Mouse (Mus musculus): ENCODE results near the gene Cntd1.
A peak's percentile ranks its signal among the peaks of the same experiment; 100 is the strongest.

Cntd1 gene

DNA sequence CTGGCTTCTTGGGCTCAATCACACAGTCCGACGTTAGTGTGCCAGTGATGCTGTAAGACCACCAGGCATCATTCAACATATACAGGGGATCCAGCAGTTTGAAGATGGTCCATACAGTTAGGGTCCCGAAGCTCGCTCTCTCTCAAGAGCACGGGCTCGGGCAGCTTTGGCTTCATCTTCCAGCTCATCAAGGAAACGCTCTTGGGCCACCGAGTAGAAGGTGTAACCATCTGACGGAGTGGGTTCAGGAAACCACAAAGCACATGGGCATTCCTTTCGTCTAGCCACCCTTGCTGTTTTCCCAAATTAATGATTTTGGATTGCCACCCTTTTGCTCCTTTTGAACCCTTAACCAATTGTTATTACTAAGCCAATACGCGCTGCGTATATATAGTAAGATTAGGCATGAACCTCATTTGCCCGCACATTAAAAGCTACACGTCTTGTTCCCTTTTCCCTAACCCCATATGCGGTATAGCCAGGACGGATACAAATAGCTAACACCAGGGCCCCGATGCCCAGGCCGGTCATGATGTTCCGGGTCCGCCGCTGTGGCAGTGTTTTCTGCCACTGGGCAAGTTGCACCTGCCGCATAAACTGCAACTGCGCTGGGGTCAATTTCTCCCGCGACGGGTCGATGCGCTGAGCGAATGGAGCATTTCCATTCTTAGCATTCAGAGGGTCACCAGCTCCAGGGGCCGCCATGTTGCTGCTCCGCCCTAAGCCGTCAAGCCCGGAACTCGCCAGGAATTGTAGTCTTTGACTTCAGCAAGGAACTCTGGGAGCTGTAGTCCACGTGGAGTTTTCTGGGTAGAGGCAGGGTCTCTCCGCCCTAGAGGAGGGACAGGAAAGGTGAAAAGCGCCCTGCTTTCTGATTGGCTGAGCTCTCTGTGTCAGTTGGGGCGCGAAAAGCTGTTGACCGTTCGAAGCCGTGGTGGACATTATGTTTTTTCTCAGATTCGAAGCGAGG lies at the start of gene Cntd1, which contains the start of gene Coa3:
TSS of gene Cntd1 (plus strand) at position 790 of the 970 bp plus-strand sequence.
TSS of gene Coa3 (minus strand) at position 892 of the 970 bp plus-strand sequence.
- peak; percentile 72 for DNase-seq (ENCODE audit: low spot score)

DNA sequence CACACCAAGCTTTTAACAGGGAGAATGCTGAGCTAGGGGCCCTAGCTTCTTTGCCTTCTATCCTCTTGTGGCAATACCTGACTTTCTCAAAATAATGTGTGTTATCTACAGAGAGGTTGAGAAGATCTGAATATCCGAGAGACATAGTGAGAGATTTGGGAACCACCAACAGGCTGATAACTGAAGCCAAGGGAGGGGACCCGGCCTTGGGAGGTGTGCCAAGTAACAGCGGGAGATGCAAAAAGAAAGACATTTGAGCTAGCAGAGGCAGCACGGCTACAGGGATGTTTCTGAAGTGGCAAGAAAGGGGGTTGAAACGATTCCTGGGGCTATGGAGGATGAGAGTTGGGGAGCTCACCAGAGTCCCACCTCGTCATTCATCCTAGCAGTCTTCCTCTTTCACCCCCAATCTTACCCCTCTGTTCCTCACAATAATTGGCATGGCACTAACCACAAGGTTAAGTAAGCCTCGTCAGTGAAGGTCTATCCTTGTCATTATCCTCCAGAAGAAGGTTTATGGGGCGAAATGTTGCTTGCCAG lies 49.4 kb upstream of the Cntd1 start:
- DNase-seq (ENCODE audit: low spot score), result no peak

DNA sequence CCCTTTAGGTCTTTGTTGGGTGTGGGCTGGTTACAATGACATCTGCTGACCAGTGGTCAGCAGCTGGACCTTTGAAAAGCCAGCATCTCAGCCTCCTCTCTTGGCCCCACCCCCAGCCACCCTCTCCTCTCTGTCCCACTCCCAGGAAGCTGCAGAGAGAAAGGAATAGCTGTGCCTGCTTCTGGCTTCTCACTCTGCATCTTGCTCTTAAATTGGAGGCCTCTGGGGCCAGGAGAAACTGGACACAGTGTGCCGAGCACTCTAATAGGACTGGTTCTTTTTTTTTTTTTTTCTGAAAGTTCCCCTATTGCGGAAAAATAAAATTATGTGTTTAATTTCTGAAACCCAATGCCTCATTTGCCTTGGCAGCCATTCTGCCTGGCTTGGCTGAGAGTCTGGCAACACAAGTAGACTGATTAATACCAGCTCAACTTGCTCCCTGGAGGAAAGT lies 48.7 kb upstream of the Cntd1 start:
- DNase-seq (ENCODE audit: low spot score), result no peak

DNA sequence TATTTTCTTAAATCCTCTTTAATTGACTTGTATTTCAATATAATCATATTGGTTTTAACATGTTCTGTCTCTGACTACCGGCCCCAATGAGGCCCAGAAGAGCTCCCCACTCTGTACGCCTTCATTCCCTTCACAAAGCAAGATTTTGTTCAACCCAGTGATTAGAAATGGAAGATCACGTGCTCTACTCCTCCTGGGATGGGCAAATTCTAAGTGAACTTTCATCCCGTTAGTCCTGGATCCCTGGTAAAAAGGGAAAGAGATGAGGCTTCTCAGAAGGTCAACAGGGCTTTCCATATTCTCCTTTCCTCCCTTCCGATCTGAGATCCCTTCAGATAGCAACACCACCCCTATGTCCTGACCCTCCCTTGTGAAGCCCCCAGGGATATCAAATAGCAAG lies 48.3 kb upstream of the Cntd1 start:
- DNase-seq (ENCODE audit: low spot score), result no peak

DNA sequence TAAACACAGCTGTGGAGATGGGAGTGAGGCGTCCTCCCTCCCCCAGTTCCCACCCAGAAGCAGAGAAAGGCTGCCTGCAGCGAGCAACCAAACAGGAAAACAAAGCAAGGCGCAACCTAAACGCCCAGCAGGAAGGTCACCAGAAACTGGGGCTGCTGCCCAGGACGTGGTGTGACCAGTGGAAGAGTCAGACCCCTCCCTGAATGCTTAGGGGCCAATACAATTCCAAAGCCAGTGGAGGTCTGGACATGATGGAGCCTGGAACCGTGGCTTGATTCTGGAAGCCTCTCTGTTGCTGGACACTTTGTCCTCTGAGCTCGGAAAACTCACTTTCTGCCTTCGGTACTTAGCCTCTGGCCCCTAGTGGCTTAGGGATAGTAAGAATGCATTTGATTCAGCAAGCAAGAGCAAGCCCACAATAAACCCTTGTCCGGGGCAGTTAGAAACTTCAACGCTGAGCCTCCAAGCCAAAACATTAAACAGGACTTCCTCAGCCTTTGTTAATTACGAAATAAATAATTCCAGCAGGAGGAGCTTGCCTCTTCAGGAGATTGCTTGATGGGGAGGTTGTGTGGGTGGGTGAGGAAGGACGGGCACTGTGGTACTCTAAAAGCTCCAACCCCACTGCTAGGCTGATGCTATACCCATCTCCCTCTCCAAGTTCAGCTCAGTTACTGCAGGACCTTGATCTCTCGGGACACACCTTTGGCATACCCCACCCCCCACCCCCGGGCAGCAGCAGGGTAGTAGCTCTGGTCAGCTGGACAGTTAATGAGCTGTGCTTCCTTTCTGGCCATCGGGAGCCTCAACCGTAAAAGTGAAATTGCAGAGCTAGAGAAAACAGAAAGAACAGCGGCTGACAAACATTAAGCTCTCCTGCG lies 47.6 kb upstream of the Cntd1 start:
- no peak for DNase-seq (ENCODE audit: low spot score)

DNA sequence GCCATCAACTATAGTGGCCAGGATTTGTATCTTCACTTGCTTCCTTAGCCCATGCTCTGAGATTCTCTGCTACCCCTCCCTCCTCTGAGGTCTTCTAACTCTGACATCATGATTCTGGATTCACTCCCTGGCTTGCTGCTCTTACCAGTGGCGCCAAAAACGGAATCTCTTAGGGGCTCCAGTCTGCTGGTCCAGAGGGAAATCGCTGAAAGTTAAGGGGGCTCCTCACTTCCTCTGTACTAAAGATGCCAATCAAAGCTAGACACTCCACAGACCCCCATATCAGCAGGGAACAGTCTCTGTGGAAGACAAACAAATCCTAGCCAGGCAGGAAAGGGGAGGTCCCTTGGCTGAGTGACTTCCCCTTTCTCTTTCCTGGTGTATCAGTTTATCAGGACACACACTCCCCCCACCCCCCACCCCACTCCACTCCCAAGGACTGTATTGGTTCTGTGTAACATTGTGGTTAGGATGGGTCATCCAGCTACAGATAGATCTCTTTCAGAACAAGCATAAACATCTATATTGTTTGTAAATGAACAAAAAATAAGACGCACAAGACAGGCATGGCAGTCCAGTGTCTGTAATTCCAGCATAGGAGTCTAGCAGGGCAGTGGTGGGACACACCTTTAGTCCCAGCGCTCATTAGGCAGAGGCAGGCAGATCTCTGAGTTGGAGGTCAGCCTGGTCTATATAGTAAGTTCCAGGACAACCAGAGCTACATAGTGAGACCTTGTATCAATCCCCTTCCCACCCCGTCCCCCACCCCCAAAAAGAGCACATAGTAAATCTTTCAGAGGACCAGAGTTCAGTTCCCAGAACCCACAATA lies 46.6 kb upstream of the Cntd1 start:
- no peak for DNase-seq (ENCODE audit: low spot score)

DNA sequence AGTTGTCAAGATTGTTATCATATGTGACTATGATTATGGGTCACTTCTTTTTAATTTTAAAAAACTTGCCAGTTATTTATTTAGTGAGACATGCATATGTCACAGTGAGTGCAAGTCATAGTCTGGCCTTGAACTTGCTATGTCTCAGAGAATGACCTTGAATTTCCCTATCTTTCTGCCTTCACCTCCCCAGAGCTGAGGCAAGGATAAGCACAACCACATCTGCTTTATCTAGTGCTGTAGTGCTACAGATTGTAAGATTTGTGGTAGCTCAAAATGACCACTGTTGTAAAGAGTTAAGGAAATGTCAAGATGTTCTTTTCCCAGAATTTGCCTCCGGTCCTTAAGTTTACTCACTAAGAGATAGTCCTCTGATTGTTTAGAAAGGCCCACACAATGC lies 45.6 kb upstream of the Cntd1 start:
- DNase-seq (ENCODE audit: low spot score), result no peak

DNA sequence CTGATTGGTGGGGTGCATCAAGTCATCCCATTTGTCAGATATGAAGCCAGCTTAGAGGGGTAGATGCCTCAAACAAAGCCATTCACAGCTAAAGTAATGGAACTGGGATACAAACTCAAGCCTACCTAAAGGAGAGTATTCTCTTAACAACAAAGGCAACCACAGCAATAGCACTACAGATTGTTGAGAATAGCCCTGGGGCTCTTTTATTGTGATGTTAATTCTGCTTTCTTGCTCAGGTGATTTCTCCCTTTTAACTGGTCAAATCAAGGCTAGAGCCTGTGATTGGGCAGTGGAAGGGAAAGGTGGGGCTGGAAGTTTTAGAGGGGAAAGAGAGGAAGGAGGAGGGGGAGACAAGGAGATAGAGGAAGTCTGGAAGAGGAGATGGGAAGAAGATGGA lies 44.7 kb upstream of the Cntd1 start:
- DNase-seq (ENCODE audit: low spot score), result no peak

DNA sequence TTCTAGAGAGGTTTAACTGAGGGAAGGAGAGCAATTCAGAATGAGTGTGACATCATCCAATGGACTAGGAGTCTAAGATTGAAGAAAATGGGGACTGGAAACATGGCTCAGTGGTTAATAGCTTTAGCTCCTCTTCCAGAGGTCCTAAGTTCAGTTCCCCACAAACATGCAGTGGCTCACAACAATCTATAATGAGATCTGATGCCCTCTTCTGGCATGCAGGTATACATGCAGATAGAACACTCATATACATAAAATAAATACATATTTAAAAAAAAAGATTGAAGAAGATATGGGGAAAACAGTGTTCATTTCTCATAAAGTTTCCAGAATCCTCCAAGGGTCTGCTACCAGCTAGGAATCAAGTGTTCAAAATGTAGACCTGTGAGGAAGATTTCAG lies 43.4 kb upstream of the Cntd1 start:
- DNase-seq (ENCODE audit: low spot score), result no peak

DNA sequence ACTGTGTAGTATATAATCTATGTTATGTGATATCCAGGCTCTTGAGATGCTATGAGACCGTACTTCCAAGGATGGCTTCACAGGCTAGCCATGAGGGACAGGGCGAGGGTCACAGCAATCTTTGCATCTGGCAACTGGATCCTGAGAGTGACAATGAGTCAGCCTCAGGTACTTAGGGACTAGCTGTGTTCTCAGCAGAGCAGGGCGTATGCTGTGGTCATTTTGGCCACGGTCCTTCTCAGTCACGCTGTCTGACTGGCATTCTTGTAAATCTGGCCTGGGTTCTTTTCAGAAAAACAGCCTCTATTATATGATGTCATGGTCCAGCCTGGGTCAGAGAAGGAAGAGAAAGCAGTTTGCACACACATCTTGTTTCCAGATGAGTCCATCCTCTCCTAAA lies 42.0 kb upstream of the Cntd1 start:
- DNase-seq (ENCODE audit: low spot score), result no peak

DNA sequence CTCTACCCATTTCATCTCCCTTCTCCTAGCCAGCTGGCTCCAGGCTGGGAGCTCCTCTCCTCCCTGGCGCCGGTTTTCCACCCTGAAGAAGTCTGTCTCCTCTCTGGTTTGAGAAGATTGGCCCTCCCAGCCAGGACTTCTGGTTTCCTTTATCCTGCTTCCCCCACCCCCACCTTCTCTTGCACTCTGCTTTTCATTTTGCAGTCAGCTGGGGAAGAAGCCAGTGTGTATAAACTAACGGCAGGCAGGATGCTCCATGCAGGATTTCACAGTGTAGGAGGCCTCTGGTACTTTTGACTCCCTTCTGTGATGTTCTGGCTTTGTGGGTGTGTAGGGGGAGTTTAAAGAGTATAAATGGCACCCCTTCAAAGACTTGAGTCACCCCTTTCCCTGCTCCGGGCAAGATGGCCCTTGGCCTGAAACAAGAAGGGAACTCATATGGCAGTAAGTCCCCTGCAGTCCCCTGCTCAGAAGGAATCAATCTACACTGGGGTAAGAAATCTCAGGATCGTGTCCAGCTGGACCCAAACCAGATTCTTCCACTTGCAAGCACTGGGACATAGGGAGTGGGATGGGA lies 40.7 kb upstream of the Cntd1 start:
- DNase-seq (ENCODE audit: low spot score), result no peak

DNA sequence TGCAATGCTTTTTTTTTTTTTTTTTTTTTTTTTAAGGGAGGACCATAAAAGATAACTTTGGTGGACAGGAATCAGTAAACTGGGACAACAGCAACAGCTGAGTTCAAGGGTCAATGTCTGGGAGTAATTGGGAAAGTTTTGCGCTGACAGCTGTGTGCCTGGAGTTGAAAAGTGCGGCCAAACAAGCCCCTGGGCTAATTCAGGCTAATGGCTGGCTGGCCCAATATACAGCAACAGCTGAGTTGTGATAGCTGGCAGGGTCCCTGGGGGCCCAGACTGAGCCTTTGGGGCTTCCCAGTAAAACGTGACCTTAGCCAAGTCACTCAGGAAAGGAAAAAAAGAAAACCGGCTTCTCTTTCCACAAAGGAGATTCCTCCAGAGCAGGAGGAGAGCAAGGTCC lies 33.7 kb upstream of the Cntd1 start:
- DNase-seq (ENCODE audit: low spot score), result no peak

DNA sequence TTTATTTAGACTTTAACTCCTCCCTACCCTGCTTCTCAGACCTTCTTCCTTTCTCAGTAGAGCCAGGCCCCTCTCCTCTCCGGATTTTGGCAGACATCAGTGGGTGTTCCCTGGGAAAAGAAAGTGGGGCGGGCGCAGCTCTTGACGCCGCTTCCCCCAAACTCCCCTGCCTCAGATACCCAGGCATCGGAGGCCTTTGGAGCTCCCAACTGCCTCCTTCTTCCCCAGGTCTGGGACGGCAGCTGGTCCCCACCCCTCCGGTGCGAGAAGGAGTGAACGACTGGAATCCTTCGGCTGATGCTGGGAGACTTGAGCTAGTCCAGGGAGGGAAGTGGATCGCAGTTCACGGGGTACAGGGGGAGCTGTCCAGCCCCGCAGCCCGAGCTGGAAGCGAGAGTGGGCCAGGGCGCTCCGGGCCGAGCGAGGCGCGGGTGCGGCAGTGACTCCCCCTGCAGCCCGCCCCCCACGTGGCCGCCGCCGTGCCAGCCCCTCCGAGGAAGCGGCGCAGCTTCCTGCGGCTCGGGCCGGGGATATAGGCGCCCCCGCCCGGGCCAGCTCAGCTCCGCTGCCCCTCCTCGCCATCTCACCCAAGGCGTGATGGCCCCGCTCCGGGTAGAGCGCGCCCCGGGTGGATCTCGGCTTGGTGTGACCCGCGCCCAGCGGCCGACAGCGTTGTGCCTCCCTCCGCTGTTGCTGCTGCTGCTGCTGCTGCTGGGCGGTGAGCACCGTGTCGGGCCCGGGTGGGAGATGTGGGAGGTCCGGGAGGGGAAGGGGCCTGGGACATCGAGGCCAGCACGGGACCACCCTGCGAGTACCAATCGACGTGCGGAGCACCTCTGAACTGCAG lies 32.7 kb upstream of the Cntd1 start, which contains the start of gene Ramp2:
TSS of gene Ramp2 (plus strand) at position 174 of the 847 bp plus-strand sequence.
- no peak for DNase-seq (ENCODE audit: low spot score)

DNA sequence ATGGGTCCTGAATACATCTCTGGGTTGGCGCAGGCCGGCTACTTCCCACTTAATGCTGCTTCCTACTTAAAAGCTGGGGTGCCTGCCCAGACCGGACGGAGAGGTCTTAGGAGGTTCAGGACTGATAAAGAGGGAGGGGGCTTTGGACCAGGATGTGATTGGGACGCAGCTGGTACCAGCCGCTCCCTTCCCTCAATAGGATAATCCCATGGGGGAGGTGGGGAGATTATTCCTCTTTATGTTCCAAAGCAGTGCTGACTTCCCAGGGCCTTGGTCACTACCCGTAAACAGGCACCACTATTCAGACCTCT lies 32.2 kb upstream of the Cntd1 start:
- DNase-seq (ENCODE audit: low spot score), result no peak

DNA sequence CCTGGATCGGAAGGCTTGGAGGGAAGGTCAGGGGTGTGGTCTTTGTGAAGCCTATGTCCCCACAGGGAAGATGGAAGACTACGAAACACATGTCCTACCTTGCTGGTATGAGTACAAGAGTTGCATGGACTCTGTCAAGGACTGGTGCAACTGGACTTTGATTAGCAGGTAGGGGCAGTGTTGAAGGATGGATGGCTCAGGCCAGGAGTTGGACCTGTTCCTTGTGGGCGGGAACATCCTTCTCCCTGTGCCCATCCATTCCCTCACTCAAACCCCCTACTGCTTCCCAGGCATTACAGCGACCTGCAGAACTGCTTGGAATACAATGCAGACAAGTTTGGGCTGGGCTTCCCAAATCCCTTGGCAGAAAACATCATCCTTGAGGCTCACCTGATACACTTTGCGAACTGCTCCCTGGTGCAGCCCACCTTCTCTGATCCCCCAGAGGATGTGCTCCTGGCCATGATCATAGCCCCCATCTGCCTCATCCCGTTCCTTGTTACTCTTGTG lies 31.2 kb upstream of the Cntd1 start:
- DNase-seq (ENCODE audit: low spot score), result no peak

DNA sequence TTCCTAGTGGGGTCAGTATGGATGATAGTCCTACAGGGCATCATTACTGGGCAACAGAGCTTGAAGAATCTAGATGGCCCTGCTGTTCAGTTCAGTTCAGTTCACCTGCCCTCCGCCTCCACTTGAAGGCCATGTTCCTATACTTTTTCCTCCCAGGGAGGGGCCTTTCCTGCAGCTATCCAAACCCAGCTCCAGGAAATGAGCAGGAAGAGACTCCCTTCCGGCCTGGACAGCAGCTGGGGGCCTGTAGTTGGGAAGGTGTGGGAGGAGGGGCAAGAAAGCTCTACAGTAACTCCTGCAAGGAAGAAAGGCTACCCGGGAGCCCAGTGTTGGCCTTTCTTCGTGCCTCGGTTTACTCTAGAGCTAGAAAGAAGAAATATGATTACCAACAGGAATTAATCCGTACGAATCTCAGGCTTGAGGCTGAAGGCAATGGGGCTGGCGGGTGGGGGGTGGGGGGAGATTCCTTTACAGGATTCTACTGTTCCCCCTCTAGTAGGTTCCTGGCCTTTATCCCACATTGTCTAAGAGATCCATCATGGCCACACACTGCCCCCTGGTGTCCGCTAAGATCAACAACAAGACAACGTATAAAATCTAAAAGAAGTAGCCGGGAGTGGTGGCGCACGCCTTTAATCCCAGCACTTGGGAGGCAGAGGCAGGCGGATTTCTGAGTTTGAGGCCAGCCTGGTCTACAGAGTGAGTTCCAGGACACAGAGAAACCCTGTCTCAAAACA lies 30.4 kb upstream of the Cntd1 start:
- no peak for DNase-seq (ENCODE audit: low spot score)

DNA sequence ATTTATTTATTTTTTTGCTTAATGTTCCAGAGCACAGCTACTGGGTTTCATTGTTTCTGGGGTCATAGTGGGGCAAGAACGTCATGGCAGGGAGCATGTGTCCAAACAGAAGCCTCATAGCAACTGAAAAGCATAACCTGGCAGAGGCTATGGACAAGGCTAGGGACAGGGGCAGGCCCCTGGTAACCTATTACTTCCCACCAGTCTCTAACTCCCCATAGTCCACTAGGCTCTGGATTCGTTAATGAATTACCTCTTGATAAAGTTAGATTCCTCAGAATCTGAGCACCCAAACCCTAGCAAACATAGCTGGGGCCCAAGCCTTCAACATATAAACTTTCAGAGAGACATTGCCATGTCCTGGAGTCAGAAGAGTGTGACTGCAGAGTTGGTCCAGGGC lies 27.8 kb upstream of the Cntd1 start:
- DNase-seq (ENCODE audit: low spot score), result no peak

DNA sequence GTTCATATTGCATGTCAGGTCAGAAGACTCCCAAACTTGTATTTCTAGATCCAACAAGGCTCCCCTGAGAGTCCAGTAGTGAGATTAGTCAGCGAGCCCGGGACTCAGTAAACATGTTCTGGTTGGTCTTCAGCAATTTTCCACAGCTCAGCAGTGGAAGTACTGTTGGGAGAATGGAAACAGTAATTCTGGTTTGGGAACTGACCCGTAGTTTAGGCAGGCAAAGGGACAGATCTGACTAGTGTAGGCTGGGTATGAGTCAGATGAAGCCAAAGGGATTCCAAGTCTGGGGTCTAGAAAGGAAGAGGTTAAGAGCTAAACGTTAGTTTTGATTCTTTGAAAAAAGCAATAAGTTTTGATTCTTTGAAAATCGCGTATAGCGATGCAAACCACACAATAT lies 25.9 kb upstream of the Cntd1 start:
- DNase-seq (ENCODE audit: low spot score), result peak; percentile 19

DNA sequence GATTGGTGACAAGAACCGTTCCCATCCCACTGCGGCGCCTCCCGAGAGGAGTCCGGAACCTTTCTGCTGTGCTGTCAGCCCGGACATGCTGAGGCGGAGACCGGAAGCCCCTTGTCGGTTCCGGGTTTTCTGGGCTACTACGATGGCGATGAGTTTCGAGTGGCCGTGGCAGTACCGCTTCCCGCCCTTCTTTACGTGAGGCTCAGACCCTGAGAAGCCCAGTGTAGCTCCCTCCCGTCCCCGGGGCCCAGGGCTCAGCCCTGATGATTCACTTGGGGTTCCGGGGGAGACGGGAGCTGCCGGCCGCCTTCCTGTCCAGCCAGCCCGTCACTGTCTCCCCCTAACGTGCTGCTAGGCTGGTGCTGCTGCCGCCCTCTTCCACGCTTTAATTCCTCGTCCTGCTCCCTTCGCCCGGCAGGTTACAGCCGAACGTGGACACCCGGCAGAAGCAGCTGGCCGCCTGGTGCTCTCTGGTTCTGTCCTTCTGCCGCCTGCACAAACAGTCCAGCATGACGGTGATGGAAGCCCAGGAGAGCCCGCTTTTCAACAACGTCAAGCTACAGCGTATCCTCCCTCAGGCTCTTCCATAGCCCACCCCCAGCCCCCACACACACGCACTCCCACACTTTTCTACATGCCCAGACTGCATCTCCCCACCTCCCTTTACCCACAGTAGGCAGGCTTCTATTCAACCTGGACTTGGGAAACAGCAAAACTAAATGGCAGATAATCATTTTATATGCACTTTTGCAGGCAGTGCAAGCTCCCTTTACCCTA lies 25.0 kb upstream of the Cntd1 start, which contains the start of gene Vps25:
TSS of gene Vps25 (plus strand) at position 95 of the 777 bp plus-strand sequence.
- peak; percentile 77 for DNase-seq (ENCODE audit: low spot score)
